Mouse (Mus musculus) embryonic facial prominence, embryonic 14.5 days (tissue): ENCODE measurements at regions not wholly inside any gene's neighbourhood (a gene's known extent, or its start where the extent isn't known, plus 50 kb on each side); places are given as distances from the start of the nearest gene placed in this dataset. TPM values are rescaled to one million over a fixed set of nuclear protein-coding genes. Genes with fewer than 3 reads are reported as not detected.

Experiments
- ATAC-seq: fragments of 200-750 bp; cut with Nextera tagmentation; 2 replicates; pipeline ENCODE4 v1.8.0; 2017; ENCODE audit warnings: low read depth, moderate number of reproducible peaks, moderate TSS enrichment
- DNase-seq: peaks from one replicate; pipeline ENCODE4 v3.0.0-alpha.2; 2015; ENCODE audit warnings: low spot score
- H3K27ac ChIP-seq: fragments of 300-500 bp; sonication (generic); replicated peaks from 2 replicates; pipeline ENCODE4 v1.5.1; 2014; ENCODE audit warnings: low read depth, mild to moderate bottlenecking, low read length, moderate library complexity
- H3K27me3 ChIP-seq: fragments of 300-500 bp; sonication (generic); replicated peaks from 2 replicates; pipeline ENCODE4 v1.6.1; 2014; ENCODE audit warnings: low read length; ENCODE audit not compliant: control insufficient read depth, insufficient read depth
- H3K36me3 ChIP-seq: fragments of 300-500 bp; sonication (generic); 2 replicates; pipeline ENCODE4 v1.6.1; 2014; ENCODE audit warnings: low read length, mixed read lengths; ENCODE audit not compliant: control insufficient read depth, insufficient read depth
- H3K4me1 ChIP-seq: fragments of 300-500 bp; sonication (generic); 2 replicates; pipeline ENCODE4 v1.6.1; 2014; ENCODE audit warnings: antibody characterized with exemption, low read length; ENCODE audit not compliant: control insufficient read depth, insufficient read depth
- H3K4me2 ChIP-seq: fragments of 300-500 bp; sonication (generic); 2 replicates; pipeline ENCODE4 v1.6.1; 2014; ENCODE audit warnings: low read depth, mild to moderate bottlenecking, low read length, moderate library complexity, mixed read lengths
- H3K4me3 ChIP-seq: fragments of 300-500 bp; sonication (generic); 2 replicates; pipeline ENCODE4 v1.5.1; 2014; ENCODE audit warnings: low read depth, mild to moderate bottlenecking, low read length
- H3K9ac ChIP-seq: fragments of 300-500 bp; sonication (generic); 2 replicates; pipeline ENCODE4 v1.6.1; 2014; ENCODE audit warnings: low read depth, mild to moderate bottlenecking, low read length, moderate library complexity, mixed read lengths
- H3K9me3 ChIP-seq: fragments of 300-500 bp; sonication (generic); 2 replicates; pipeline ENCODE4 v1.6.1; 2016; ENCODE audit warnings: low read length; ENCODE audit not compliant: control insufficient read depth
- WGBS: fragments of 180-500 bp; shearing (Covaris S2); extraction: QIAGEN DNeasy Blood & Tissue Kit; methylation state at CpG from one replicate; pipeline ENCODE4 v1.1.7; 2014; 5-methylcytosine and 5-hydroxymethylcytosine counted together
- microRNA-seq: library from miRNA; unstranded; fragments of <30 nt; microRNA quantifications from one replicate; pipeline ENCODE4, GENCODE M21; 2016; ENCODE audit warnings: borderline number of aligned reads

- no peak overlapping the region for H3K4me3 ChIP-seq
- H3K9me3 ChIP-seq: no peaks in the 10 kb centered on the region
- H3K36me3 ChIP-seq: no peaks in the 10 kb centered on the region
- 83% methylated on average over 4 of the region's 4 CpGs for WGBS
- DNase-seq (no peak), ATAC-seq (no peak)
- H3K27ac ChIP-seq: no peak overlapping the region
- H3K4me2 ChIP-seq: no peak overlapping the region
- no peaks in the 10 kb centered on the region for H3K4me1 ChIP-seq
- no peaks in the 10 kb centered on the region for H3K27me3 ChIP-seq
- H3K9ac ChIP-seq: no peak overlapping the region
Measured at GRCm38 (mm10) chr1:82168158-82168557, 64.8 kb upstream of the Gm9747 start.

- Histone ChIP-seq H3K4me2 (no peak overlapping the region), H3K4me3 (no peak overlapping the region), H3K36me3 (no peaks in the 10 kb centered on the region), H3K4me1 (no peaks in the 10 kb centered on the region), H3K9me3 (no peaks in the 10 kb centered on the region), H3K27me3 (no peaks in the 10 kb centered on the region), H3K27ac (no peak overlapping the region), H3K9ac (no peak overlapping the region)
- DNase-seq (no peak), ATAC-seq (no peak)
- WGBS: 100% methylated on average over 2 of the region's 2 CpGs
Measured at GRCm38 (mm10) chr1:82168949-82169348, 64.0 kb upstream of the Gm9747 start.

- no peak overlapping the region for H3K27ac ChIP-seq
- no peaks in the 10 kb centered on the region for H3K27me3 ChIP-seq
- H3K36me3 ChIP-seq: no peaks in the 10 kb centered on the region
- DNase-seq (no peak), ATAC-seq (no peak)
- no peak overlapping the region for H3K4me2 ChIP-seq
- H3K9ac ChIP-seq: no peak overlapping the region
- WGBS: 73% methylated on average over 1 of the region's 1 CpGs
- no peaks in the 10 kb centered on the region for H3K4me1 ChIP-seq
- no peaks in the 10 kb centered on the region for H3K9me3 ChIP-seq
- H3K4me3 ChIP-seq: no peak overlapping the region
Measured at GRCm38 (mm10) chr1:82180427-82180826, 52.5 kb upstream of the Gm9747 start.

Small RNAs in the stretch of these regions (microRNA-seq; reads per million reads assigned to microRNA genes)
- gene Mir6344: not detected
